Mouse (Mus musculus) spleen, postnatal 4 days (tissue): Measurements from ENCODE around the gene Ist1.

Experiments
- DNase-seq, 2 experiments: peaks; one replicate each; pipeline ENCODE4 v3.0.0; 2022; ENCODE audit warnings: low spot score in 2 of 2

The Ist1 gene

DNA sequence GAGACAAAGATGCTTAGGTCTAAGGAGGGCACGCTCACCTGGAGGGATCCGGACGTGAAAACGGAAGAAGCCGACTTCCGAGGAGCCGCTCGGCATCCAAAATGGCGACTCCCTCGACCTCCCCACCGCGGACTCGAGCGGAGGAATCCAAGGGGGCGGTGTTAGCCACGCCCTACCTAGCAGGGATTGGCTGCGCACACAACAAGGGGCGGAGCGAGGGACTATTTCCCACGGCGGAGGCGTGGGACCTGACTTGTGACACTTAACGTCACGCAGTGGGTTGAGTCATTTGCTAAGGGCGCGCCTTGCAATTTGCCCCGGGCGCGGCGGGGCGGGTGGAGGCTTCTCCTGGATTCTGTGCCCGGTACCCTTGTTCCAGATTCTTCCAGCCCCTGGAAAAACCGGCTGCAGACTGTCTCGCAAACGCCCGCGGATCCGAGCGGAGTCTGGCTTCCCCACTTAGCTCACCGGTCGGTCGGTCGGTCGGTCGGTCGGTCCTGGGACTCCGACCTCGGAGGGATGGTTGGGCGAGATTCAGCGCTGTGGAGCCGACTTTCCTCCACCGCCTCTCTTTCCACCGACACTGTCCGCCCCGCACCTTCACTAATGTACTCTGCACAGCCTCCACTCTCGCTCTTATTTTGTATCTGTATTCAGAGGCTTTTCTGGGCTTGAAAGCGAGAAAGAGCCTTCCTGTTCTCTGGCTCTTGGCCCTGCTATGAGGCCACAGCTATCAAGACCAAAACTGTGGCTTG is at the start of gene Ist1:
Gene Ist1, minus strand, starts transcription at position 115 of the 755 bp plus-strand sequence.
- peak; percentile 98 for DNase-seq

DNA sequence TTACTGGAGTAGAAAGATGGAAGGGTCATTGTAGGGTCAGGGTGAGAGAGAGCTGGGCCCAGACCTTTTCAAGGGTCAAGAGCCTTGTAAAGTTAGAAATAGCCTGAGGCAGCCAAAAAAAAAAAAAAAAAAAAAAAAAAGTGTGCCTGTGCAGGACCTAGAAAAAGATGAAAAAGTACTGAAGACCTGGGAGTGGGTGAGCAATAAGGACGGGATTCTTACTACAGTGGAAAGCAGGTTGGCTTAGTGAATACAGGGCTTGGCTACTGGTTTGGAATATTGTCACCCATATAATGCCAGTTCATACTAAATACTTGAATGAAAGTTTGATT is 45.0 kb upstream of the Ist1 start:
- no peak for DNase-seq

DNA sequence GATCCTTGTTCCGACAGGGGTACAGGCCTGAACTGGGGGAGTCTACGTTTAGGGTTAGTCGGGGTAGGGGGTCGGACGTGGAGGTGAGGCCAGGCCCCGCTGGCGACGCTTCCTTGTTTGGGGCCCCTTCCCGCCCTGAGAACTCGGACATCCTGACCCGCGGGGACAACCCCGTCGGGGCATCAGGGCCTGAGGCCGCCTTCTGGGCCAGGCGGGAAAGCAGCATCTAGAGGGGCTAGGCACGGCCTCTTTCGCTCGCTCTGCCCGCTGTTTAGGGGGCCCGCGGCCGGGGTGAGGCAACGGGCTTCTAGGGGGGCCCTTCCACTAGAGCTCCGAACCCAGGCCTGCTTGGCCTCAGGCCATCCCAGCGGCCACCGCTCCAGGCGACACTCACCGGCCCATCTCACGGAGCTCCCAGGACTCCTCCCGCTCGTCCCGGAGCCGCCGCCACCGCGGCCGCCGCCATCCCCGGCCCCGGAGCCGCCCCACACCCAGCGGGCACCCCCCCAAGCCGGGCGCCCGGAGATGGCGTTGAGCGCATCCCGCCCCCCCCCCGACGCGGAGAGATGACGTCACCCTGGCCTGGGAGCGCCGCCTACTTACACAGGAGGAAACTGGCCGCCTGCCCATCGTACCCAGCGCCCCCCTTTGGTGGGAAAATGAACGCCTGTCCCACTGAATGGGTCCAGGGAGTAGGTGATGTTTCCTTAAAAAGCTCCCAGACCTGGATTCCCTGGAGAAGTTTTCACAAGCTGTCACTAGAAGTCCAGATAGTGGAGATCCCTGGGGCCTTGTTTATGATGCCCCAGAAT is 44.4 kb upstream of the Ist1 start, which contains the start of gene Atxn1l:
Gene Atxn1l, minus strand, starts transcription at position 503 of the 812 bp plus-strand sequence.
- peak; percentile 88 to 96 for DNase-seq

DNA sequence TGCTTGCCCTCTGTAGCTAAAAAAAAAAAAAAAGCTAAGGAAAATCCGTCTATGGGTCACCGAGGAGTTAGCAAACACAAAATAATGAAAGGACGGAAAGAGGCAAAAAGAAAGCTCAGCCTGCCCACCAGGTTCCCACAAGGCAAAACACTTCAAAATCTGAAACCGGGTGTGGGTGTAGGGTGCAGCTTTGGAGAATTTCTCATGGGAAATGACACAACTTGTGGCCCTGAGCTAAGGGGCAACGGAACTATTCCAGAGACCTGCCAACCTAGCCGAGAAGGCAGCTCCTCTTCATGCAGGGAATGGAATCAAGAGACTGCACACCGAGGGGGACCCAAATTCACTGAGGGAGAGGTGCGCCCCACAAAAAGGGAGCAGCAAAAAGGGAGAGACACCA is 43.8 kb upstream of the Ist1 start:
- no peak for DNase-seq

DNA sequence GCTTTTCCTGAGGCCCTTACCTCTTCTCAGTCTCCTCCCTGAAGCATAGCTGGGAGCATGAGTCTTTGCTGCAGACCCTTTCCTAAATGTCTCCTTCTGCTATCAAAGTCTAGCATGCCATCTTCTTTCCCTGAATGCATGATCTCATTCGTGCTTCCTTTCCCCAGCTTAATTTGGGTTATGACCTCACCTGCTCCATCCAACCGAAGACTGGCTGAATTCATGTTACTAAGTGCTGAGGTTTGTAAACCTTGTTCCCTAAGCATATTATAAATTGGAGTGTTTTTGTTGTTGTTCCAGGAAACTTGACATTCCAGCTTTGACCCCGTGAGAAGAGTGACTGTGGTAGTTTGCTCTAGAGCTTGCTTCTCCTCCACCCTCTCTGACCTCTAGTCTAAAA is 41.0 kb upstream of the Ist1 start:
- DNase-seq: no peak

DNA sequence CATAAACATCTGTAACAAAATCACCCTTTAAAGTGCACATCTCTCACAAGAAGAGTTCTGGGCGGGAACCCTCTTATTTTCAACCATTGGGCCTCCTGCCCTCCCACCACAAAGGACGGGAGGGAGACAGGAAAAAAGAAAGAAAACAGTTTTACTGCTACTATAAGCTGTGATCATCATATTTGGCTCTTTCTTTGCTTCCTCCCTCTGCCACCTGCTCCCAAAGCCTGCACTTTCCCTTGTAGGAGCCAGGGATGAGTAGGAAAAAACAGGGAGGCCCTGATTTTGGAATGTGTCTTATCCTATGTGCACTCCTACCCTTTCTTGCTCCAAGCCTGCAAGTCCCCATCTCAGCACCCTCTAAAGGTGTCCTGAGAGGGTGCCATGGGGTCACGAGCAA is 38.0 kb upstream of the Ist1 start:
- no peak for DNase-seq

DNA sequence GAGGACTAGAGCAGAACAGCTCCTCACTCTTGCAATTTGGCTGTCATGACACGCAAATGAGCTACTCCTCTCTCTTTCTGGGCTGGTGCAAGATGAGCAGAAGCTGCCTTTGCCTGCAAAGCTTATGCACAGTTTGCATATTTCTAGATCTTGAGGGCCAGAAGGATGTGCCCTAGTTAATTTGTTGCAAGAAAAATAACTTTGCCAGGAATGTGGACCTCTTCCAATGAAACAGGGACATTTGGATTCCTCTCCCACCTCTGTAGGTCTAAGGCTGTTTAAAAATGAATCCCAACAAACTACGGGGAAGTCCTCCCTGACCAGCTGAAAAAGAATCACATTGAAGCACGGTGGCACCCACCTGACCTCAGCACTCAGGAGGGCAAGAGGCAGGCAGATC is 32.0 kb upstream of the Ist1 start:
- no peak for DNase-seq

DNA sequence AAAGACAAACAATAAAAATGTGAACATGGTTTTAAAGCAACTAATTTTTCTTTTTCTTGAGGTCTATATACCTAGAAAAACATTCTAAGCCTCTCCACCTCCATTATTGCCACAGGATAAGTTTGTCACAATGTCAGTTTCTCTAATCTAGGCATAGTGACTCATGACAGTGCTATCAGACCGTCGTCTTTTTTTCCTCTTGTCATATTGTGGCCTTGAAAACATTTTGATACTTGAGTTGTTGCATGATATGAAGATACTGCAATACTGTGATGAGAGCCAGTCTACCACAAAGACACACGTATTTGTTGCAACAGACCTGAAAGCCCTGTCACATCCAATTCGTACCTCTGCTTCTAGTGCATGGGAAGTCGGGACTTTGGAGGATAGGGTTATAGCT is 21.9 kb upstream of the Ist1 start:
- no peak for DNase-seq

DNA sequence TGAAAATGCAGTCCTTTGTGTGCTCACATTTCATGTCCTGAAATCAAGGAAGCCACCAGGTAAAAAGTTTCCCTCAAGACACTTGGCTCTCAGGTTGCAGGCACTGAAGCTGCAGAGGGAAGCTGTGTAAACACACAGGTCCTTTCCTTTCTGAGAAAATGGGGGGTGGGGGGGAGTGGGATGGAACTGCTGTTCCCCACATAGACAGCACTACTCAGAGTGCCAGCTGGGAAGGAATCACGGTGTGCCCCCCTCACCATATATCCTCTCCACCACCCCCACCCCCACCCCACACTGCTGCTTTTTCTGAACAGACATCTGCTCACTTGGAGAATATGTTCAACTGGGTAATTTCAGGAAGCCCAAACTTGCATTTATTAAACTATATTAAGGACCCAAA is 19.5 kb upstream of the Ist1 start:
- DNase-seq: no peak

DNA sequence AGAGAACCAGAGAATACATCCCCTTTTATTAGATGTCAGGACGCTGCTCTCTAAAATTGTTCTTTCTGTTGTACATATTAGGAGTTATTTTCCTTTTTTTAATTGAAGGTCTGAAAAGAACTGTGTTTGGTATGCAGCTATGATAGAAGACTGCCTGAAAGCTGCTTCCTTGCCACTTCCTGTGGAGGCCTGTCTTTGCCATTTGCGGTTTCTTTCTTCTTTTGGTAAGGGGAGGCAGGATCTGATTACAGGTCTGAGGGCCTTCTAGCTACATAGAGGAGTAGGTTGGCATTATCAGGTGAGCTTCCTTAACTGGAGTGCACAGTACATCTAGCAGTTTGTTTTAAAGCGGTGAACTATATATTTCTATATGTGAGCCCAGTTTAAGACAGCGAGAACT is 14.9 kb upstream of the Ist1 start:
- DNase-seq: no peak

DNA sequence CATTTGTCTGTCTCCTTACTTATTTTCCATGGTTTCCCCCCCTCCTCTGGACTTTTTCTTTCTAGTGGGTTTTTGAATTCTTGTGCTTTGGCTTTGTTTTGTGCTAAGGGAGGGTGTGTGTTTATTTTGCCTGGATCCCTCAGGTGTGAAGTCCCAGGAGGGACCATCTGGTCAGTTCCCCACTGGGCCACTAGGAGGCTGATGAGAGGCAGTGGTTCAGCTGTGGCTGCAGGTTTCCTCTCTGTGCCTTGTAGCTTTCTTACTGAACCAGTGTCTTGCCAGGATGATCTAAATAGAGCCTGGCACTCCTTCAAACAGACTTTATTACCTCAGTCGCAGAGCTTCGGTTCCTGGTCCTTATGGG is 13.8 kb upstream of the Ist1 start:
- DNase-seq: peak; percentile 88 to 95

DNA sequence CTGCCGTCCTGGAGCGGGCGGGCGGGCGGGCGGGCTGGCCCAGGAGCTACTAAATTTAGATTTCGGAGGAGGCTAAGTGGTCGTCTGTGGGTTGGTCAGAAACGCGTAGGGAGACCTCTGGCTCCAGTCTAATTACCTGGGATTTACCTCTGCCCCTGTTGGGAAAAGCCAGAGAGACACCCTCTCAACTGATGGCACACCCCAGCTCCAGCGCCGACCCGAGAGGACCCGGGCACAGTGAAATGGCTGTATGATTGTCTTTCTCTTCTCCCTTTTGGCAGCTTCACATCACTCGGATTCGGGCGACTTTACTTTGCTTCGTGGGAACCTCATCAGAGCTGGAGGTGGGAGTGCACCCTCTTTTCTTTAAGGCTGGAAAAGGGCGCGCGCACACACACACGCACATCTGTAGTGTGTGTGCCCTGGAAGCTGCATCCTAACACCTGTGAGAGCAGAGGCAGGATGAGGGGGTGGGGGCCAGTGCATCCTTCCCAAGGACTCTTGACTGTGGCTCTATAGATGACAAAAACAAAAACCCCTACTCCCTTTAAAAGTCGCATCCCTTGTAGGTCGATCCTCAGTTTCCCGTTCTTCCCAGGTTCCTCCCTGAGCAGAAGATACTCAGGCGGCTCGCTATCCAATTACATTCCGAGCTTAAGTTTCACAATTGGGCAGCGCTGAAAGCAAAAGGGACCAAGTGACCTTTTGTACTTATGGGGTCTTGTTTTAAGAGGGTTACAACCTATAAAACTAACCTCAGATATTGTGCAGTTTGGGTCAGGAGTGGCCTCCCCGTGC is 13.2 kb upstream of the Ist1 start:
- peak; percentile 23 to 75 for DNase-seq

DNA sequence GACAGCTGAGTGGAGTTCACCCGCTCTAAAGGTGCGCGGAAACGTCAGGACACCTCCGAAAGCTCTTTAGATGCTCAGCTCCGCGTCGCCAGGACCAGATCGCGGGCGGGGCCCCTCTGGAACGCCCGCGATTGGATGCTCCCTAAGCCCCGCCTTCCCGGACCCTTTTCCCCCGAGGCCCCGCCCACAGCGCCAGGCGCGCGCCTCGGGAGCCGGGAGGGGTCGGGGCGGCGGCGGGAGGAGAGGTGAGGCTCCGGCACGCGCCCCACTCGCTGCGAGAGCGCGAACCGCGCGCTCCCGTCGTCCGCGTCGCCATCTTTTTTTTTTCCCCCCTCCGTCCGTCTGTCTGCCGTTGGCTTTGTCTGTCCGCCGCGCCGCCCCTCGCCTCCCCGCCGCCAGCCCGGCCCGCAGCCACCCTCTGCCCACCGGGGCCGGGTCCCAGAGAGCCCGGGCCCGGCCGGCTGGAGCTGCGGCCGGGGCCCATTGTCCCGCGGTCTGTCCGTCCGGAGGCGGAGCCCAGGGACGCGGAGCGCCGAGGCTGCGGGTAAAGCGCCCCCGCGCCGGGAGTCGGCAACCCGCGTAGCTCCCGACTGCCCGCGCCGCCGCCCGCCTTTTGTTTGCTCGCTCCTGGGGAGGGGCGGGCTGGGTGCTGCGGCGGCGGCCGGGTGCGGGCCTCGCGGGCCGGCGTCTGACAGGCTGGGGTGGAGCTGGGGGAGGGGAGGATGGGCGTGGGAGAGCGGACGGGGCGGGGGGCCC is 12.4 kb upstream of the Ist1 start, which contains the start of gene Zfp821:
Gene Zfp821, plus strand, starts transcription at position 227 of the 756 bp plus-strand sequence.
- DNase-seq: peak; percentile 96 to 97

DNA sequence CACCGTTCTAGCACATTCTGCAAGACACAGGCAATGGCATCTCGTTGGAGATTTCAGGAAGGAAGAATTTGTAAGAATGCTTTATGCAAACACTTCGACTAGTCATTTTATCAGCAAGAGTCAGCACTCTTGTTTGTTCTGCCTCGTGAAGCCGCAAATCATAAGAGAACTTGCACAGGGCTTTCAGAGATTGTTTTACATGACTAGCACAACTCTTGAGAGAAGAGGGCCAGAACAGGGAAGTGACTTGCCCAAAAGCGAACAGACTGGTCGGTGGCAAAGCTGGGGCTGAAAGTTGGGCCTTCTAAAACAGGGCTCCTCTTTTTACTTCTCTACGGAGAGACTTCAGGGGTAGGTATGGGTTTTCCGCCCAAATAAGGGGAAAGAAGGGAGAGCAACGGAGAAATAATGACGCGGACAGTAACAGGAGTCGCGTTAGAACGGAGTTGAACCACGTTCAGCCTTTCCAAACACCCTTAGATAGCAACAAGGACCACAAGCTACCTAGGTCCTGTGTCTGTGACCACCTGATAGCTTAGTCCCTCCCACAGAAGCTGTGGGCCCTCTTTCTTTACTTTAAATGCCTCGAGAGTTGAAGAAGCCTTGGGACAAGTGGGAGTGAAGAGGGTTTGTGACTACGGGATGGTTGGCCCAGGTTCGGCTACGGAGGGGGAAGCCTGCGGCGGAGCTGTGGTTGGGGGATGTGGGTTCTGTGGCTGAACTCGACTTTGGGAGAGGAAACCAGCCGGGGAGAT is 11.7 kb upstream of the Ist1 start:
- no peak for DNase-seq

DNA sequence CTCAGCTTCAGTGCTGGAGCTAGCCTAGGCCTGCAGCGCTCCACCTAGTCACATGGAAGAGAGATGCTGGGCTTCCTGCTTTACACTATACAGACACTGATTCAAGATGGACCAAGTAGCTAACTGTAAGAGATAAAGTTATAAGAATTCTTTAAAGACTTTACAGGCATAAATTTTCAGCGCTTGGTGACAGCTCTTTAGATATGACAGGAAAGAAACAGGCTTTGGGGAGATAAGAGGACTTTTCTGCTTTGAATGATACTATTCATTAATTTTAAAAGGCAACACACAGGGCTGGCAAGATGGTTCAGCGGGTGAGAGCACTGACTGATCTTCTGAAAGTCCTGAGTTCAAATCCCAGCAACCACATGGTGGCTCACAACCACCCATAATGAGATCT is 5.4 kb upstream of the Ist1 start:
- no peak for DNase-seq

DNA sequence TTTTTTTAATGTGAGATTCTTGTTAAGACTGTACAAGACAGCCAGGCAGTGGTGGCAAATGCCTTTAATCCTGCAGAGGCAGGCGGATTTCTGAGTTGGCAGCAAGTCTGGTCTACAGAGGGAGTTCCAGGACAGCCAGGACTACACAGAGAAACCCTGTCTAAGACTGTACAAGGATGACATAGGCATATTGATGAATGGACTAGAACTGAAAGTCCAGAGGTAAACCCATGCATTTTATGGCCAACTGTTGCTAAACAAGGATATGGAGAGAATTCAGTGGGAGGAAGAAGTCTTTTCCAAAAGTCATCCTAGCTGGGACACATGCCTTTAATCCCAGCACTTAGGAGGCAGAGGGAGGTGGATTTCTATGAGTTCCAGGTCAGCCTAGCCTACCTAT is 4.7 kb upstream of the Ist1 start:
- DNase-seq: no peak

DNA sequence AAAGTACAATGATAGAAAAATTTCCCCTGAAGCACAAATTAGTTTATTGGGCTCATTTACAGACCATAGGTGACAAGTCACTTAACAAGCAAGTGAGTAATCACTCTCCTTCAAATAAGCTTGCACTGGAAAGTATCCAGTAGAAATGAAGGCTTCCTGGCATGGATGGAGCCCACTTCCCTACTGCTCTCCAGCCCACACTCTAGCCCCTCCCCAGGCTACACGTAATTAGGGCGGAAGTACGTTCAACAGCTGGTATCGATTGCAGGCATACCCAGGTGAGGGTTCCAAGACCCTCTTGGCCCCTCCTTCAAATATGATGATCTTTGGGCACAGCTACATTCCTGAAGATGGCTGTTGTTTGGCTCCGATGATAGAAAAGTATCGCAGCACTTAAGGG is 1.1 kb upstream of the Ist1 start:
- no peak for DNase-seq

DNA sequence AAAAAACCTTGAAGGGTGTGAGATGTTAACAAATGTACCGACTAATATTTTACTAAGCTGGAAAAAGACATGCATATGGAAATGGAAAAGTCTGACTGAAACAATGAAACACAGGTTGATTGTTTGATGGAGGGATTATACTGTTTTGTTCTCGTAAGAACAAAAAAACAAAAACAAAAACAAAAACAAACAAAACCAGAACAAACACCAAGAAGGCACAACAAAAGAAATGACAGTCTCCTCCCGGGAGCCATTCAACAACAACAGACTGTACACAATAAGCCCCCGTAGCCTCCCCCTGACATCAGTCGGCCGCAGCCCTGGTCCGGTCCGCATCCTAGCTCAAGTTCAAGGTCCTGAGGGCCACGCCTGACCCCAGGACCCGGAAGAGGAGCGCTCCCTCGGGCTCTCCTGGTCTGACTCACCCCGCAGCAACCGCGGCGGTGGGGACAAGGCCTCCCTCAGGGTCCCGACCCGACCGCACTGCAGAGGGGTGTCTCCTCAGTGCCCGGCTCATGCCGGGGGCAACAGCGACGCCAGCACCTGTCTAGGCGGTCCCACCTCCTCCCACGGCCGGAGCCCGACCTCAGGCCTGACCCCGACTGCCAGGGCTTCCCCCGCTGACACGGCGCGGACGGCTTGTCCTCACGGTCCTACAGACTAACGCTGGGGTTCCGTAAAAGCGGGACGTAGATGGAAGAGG is 466 bp downstream of the Ist1 start:
- no peak for DNase-seq

DNA sequence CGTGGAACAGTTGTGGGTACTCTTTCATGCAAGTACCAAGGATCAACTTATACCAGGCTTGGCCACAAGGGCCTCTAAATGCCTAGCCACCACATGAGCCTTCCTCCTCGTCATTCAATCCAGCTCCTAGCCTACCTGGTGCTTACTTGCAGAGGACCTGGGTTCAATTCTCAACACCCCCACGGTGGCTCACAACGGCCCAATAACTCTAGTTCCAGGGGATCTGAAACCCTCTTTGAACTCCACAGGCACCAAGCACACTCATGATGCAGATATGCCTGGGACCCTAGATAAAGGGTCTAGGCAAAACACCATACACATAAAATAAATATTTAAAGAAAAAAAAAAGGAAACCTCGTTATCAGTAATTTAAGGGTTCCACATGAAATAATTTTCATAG is 1.3 kb downstream of the Ist1 start:
- no peak for DNase-seq

DNA sequence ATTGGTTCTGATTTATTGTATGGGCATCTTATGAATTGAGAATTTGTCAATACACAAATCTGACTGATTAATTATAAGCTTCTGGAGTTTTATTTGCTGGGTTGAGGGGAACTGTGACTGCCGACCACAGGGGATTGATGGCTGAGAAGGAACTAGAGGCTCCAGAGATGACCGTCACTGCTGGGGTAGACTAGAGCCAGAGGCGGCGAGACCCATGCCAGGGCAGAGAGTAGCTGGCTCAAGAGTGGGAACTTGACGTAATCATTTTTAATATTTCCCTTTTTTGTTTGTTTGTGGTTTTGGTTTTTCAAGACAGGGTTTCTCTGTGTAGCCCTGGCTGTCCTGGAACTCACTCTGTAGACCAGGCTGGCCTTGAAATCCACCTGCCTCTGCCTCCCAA is 5.8 kb downstream of the Ist1 start:
- no peak for DNase-seq
